Mouse (Mus musculus) midbrain, embryonic 11.5 days (tissue): Measurements from ENCODE around the gene Tpi1. TPM values are rescaled to one million over a fixed set of nuclear protein-coding genes. Genes with fewer than 3 reads are reported as not detected.
"Not testable (repeated sequence)": the region's sequence is repeated elsewhere in the genome, so short reads cannot be mapped to it uniquely, and the experiment has no call there.

Experiments used
- ATAC-seq: fragments of 200-750 bp; cut with Nextera tagmentation; 2 replicates; pipeline ENCODE4 v1.8.0; 2017; ENCODE audit warnings: moderate TSS enrichment, moderate library complexity; ENCODE audit not compliant: low FRiP score
- DNase-seq: peaks from one replicate; pipeline ENCODE4 v3.0.0; 2015; ENCODE audit warnings: low spot score; ENCODE audit errors: missing footprints
- H3K27ac ChIP-seq: fragments of 300-500 bp; sonication (generic); 2 replicates; pipeline ENCODE4 v1.5.1; 2014; ENCODE audit warnings: low read depth, low read length
- H3K27me3 ChIP-seq: fragments of 300-500 bp; sonication (generic); 2 replicates; pipeline ENCODE4 v1.6.1; 2014; ENCODE audit warnings: mild to moderate bottlenecking, low read length, moderate library complexity, mixed read lengths; ENCODE audit not compliant: control insufficient read depth, insufficient read depth
- H3K36me3 ChIP-seq: fragments of 300-500 bp; sonication (generic); 2 replicates; pipeline ENCODE4 v1.6.1; 2014; ENCODE audit warnings: mild to moderate bottlenecking, low read length, moderate library complexity, mixed read lengths; ENCODE audit not compliant: control insufficient read depth, insufficient read depth
- H3K4me1 ChIP-seq: fragments of 300-500 bp; sonication (generic); 2 replicates; pipeline ENCODE4 v1.6.1; 2014; ENCODE audit warnings: low read length; ENCODE audit not compliant: control insufficient read depth, insufficient read depth
- H3K4me2 ChIP-seq: fragments of 300-500 bp; sonication (generic); 2 replicates; pipeline ENCODE4 v1.6.1; 2014; ENCODE audit warnings: mild to moderate bottlenecking, moderate library complexity
- H3K4me3 ChIP-seq: fragments of 300-500 bp; sonication (generic); 2 replicates; pipeline ENCODE4 v1.5.1; 2014; ENCODE audit warnings: low read depth, low read length
- H3K9ac ChIP-seq: fragments of 300-500 bp; sonication (generic); 2 replicates; pipeline ENCODE4 v1.6.1; 2014; ENCODE audit warnings: low read length
- H3K9me3 ChIP-seq: fragments of 300-500 bp; sonication (generic); 2 replicates; pipeline ENCODE4 v1.6.1; 2016; ENCODE audit warnings: low read length; ENCODE audit not compliant: control insufficient read depth
- WGBS: fragments of 180-500 bp; shearing (Covaris S2); extraction: QIAGEN DNeasy Blood & Tissue Kit; methylation state at CpG from one replicate; pipeline ENCODE4 v1.1.7; 2014; 5-methylcytosine and 5-hydroxymethylcytosine counted together
- polyA plus RNA-seq: library from polyadenylated mRNA; unstranded; fragments of >200 nt; fragmentation: Nextera tagmentation; extraction: Ambion mirVana; gene quantifications from 2 replicates; pipeline ENCODE4 v1.2.1, GENCODE M21; 2014

Gene Tpi1
- polyA plus RNA-seq, 1 experiment from 2014 or later, result 639 TPM

DNA sequence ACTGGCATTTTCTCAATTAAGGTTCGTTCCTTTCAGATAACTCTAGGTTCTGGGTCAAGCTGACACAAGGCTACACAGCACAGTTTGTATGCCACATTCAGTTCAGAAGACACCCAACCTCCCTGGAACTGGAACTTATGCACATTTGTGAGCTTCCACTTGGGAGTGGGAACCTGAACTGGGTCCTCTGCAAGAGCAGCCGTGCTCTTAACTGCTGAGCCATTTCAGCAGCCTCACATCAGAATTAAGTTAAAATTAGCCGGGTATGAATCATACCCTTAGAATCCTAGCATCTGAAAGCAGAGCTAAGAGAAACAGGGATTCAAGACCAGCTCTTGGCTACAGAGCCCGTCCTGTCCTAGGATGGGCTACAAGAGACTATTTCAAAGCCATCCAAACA lies 6.7 kb downstream of the Tpi1 start:
- Histone ChIP-seq H3K27me3 (no peaks in the 10 kb centered on the region), H3K4me1 (peaks cover 23% of the 10 kb centered on the region), H3K9me3 (no peaks in the 10 kb centered on the region), H3K4me3 (no peak overlapping the region), H3K9ac (no peak overlapping the region), H3K36me3 (peaks cover 9% of the 10 kb centered on the region), H3K27ac (no peak overlapping the region), H3K4me2 (no peak overlapping the region)
- WGBS, result 90% methylated on average over 4 of the region's 4 CpGs
- DNase-seq, result peak; percentile 75
- ATAC-seq, result no peak

GRCm38 (mm10) chr6:124806446-124807140 lies 7.5 kb downstream of the Tpi1 start:
- H3K4me2 ChIP-seq, result peak overlapping the region; percentile 47; the same call in 1 of the 2 replicates
- WGBS, result 74% methylated on average over 7 of the region's 7 CpGs
- no peaks in the 10 kb centered on the region for H3K27me3 ChIP-seq
- H3K4me3 ChIP-seq, result no peak overlapping the region
- ATAC-seq (no peak), DNase-seq (peak; percentile 81)
- H3K4me1 ChIP-seq, result peaks cover 20% of the 10 kb centered on the region
- H3K9ac ChIP-seq, result no peak overlapping the region
- H3K27ac ChIP-seq, result no peak overlapping the region; the same call in 1 of the 2 replicates
- H3K36me3 ChIP-seq, result peaks cover 3% of the 10 kb centered on the region
- no peaks in the 10 kb centered on the region for H3K9me3 ChIP-seq

DNA sequence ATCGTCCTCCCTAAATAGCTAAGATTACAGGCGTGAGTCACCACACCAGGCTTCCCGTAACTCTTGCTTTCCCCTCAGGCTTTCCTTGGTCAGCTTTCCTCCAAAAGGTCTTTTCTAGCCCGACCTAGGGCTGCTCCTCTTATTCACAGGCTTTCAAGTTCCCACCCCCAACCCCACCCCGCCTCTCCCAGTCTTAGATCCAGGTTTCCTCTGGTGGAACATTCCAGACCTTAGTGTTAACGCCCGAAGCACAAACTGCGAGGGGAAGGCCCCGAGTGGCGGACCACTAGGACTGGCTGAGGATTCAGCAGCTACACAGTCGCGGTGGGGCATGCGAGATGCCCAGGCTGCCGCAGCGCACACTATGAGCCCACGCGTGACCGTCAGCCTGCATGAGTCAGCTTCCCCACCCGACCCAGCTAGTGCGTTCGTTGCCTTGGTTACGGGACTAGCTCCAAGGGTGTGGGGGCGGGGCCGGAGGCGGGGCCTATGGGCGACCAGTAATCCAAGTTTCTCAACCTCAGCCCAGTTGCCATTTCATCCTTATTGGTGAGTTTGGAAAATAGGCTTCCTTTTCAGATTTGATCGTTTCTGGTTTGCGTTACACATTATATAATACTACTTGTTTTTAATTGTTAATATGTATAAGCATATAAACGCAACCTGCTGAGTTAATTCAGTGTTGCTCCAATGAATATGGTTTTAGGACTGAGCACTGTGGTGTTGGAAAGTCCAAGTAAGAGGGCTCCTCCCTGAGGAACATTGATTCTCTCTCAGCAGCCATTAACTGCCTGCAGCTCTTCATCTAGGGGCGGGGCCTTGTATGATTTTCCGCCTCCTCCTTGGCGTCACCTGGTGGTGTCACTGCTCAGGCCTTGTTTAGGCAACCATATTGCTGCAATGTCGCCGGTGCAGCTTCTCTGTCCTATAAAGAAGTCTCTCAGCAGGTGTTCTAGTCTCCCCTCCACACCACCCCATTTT lies 8.5 kb downstream of the Tpi1 start:
- ATAC-seq (peak; percentile 77), DNase-seq (peak; percentile 99)
- Histone ChIP-seq H3K36me3 (no peaks in the 10 kb centered on the region), H3K4me2 (peak overlapping the region; percentile 47), H3K9me3 (no peaks in the 10 kb centered on the region), H3K4me3 (peak overlapping the region; percentile 22), H3K27ac (peak overlapping the region; percentile 40; the same call in 1 of the 2 replicates), H3K27me3 (no peaks in the 10 kb centered on the region), H3K4me1 (peaks cover 20% of the 10 kb centered on the region), H3K9ac (peak overlapping the region; percentile 37; the same call in 1 of the 2 replicates)
- WGBS, result 3% methylated on average over 34 of the region's 34 CpGs

DNA sequence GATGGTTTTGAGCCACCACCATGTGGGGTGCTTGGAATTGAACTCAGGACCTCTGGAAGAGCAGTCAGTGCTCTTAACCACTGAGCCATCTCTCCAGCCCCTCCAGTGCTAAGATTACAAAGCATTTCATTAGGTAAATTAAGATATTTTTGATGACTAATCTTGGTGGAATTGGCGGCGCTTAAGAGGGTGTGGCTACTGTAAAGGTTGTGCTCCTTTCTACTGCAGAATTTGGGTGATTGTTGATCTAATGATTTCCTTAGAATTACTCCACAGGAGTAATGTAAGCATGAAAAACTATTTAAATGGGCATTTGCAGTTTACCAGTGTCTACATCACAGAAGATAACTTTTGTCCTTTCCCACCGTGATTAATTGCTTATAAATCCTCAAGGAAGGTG lies 9.8 kb downstream of the Tpi1 start:
- no peak overlapping the region for H3K4me2 ChIP-seq
- DNase-seq, result no peak
- ATAC-seq, result no peak
- H3K9me3 ChIP-seq, result no peaks in the 10 kb centered on the region
- no peaks in the 10 kb centered on the region for H3K36me3 ChIP-seq
- H3K9ac ChIP-seq, result no peak overlapping the region
- no peak overlapping the region for H3K27ac ChIP-seq
- peaks cover 10% of the 10 kb centered on the region for H3K4me1 ChIP-seq
- 92% methylated on average over 3 of the region's 3 CpGs for WGBS
- H3K27me3 ChIP-seq, result no peaks in the 10 kb centered on the region
- no peak overlapping the region for H3K4me3 ChIP-seq

DNA sequence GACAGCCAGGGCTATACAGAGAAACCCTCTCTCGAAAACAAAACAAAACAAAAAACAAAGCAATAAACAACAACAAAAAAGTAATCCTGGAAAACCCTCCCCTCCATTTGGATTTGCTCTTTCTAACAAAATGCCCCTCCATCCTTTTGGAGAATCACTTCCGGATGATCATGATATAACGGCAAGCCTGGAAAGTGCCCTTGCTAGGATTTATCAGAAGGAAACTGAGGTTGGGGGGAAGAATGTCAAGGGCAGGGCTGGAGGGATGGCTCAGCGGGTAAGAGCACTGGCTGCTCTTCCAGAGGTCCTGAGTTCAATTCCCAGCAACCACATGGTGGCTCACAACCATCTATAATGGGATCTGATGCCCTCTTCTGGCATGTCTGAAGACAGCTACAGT lies 10.4 kb downstream of the Tpi1 start:
- not testable (repeated sequence) for H3K27ac ChIP-seq, ATAC-seq

GRCm38 (mm10) chr6:124803061-124803460 lies 11.0 kb downstream of the Tpi1 start:
- H3K4me1 ChIP-seq, result peaks cover 3% of the 10 kb centered on the region; the same call in 1 of the 2 replicates
- WGBS, result 72% methylated on average over 3 of the region's 3 CpGs
- DNase-seq (peak; percentile 57), ATAC-seq (no peak)
- H3K9ac ChIP-seq, result no peak overlapping the region
- no peaks in the 10 kb centered on the region for H3K9me3 ChIP-seq
- H3K27me3 ChIP-seq, result no peaks in the 10 kb centered on the region
- H3K4me3 ChIP-seq, result no peak overlapping the region
- no peak overlapping the region for H3K27ac ChIP-seq
- no peaks in the 10 kb centered on the region for H3K36me3 ChIP-seq
- no peak overlapping the region for H3K4me2 ChIP-seq

More for the DNA sequence above, 10.4 kb downstream of the Tpi1 start:
- H3K9ac ChIP-seq, H3K36me3 ChIP-seq, H3K4me1 ChIP-seq, H3K27me3 ChIP-seq, H3K4me3 ChIP-seq, H3K9me3 ChIP-seq, H3K4me2 ChIP-seq: not testable (repeated sequence)
- 95% methylated on average over 4 of the region's 4 CpGs for WGBS
- peak; percentile 75 for DNase-seq

DNA sequence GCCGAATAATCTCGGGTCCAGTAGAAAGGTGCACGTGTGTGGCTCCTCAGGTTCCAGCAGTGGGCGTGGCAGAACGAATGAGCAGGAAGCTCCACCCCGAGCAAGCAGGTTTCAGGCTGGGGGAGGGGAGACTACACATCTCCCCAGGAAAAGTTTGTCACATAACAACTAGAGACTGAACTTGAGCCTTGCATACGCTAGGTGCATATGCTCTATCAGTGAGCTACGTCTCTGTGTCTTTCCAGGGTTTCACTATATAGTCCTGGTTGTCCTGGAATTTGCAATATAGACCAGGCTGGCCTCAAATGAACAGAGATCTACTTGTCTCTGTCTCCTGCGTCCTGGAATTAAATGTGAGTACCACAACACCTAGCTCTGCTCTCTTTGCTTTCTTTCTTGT lies 11.7 kb downstream of the Tpi1 start:
- H3K4me1 ChIP-seq, H3K4me3 ChIP-seq, H3K9me3 ChIP-seq, H3K9ac ChIP-seq, ATAC-seq, H3K4me2 ChIP-seq, H3K36me3 ChIP-seq, H3K27me3 ChIP-seq, H3K27ac ChIP-seq: not testable (repeated sequence)
- 12% methylated on average over 6 of the region's 9 CpGs for WGBS
- peak; percentile 85 for DNase-seq

GRCm38 (mm10) chr6:124796200-124796599 lies 17.9 kb downstream of the Tpi1 start:
- no peaks in the 10 kb centered on the region for H3K36me3 ChIP-seq
- H3K4me3 ChIP-seq, result no peak overlapping the region
- H3K9ac ChIP-seq, result no peak overlapping the region
- H3K4me2 ChIP-seq, result no peak overlapping the region
- ATAC-seq (no peak), DNase-seq (peak; percentile 23)
- H3K4me1 ChIP-seq, result no peaks in the 10 kb centered on the region
- no peaks in the 10 kb centered on the region for H3K27me3 ChIP-seq
- H3K27ac ChIP-seq, result no peak overlapping the region
- H3K9me3 ChIP-seq, result no peaks in the 10 kb centered on the region
- 77% methylated on average over 2 of the region's 2 CpGs for WGBS

GRCm38 (mm10) chr6:124795781-124796180 lies 18.3 kb downstream of the Tpi1 start:
- ATAC-seq (no peak), DNase-seq (peak; percentile 61)
- Histone ChIP-seq H3K9ac (no peak overlapping the region), H3K27ac (no peak overlapping the region), H3K4me2 (no peak overlapping the region), H3K4me3 (no peak overlapping the region), H3K4me1 (no peaks in the 10 kb centered on the region), H3K27me3 (no peaks in the 10 kb centered on the region), H3K9me3 (no peaks in the 10 kb centered on the region), H3K36me3 (no peaks in the 10 kb centered on the region)
- WGBS, result 86% methylated on average over 4 of the region's 4 CpGs
